Mouse (Mus musculus) testis, adult 2 months (tissue): ENCODE data around the gene Mrpl49. TPM values are rescaled to one million over a fixed set of nuclear protein-coding genes. Genes with fewer than 3 reads are reported as not detected.
A peak's percentile ranks its signal among the peaks of the same experiment; 100 is the strongest.

Experiments used
- H3K27ac ChIP-seq: fragments of 200-500 bp; 2 replicates; pipeline ENCODE4 v1.5.1; 2012; ENCODE audit warnings: low read depth, low read length; ENCODE audit not compliant: control insufficient read depth, insufficient read depth
- H3K27me3 ChIP-seq: fragments of 200-500 bp; 2 replicates; pipeline ENCODE4 v1.6.1; 2012; ENCODE audit warnings: mild to moderate bottlenecking, low read length, moderate library complexity; ENCODE audit not compliant: control insufficient read depth, insufficient read depth
- H3K36me3 ChIP-seq: fragments of 200-500 bp; 2 replicates; pipeline ENCODE4 v1.6.1; 2012; ENCODE audit warnings: mild to moderate bottlenecking, low read length; ENCODE audit not compliant: control insufficient read depth, insufficient read depth
- H3K4me1 ChIP-seq: fragments of 200-500 bp; 2 replicates; pipeline ENCODE4 v1.6.1; 2012; ENCODE audit warnings: low read length; ENCODE audit not compliant: control insufficient read depth, insufficient read depth
- H3K4me3 ChIP-seq: fragments of 200-500 bp; 2 replicates; pipeline ENCODE4 v1.5.1; 2012; ENCODE audit warnings: low read depth, mild to moderate bottlenecking, low read length, moderate library complexity, mixed read lengths; ENCODE audit not compliant: control insufficient read depth
- CTCF ChIP-seq: fragments of 200-500 bp; IDR thresholded peaks from 2 replicates; pipeline ENCODE4 v1.5.1; 2012; ENCODE audit warnings: low read depth, mild to moderate bottlenecking, inconsistent platforms, low read length, moderate library complexity; ENCODE audit not compliant: control insufficient read depth, insufficient read depth, insufficient replicate concordance
- POLR2A ChIP-seq: fragments of 200-500 bp; IDR thresholded peaks from 2 replicates; pipeline ENCODE4 v1.6.1; 2012; ENCODE audit warnings: low read depth, mild to moderate bottlenecking, inconsistent platforms, low read length, moderate library complexity; ENCODE audit not compliant: control insufficient read depth
- polyA plus RNA-seq: library from polyadenylated mRNA; depleted of rRNA; stranded (reverse); fragments of >200 nt; gene quantifications from 2 replicates; pipeline ENCODE4 v1.2.3, GENCODE M21; 2012

Gene Mrpl49
- polyA plus RNA-seq, 1 experiment = 9.8 TPM

- H3K27ac ChIP-seq = no peak overlapping the region
- no peaks in the 10 kb centered on the region for H3K27me3 ChIP-seq
- peaks cover 6% of the 10 kb centered on the region for H3K4me1 ChIP-seq
- no peak for TF ChIP-seq CTCF
- no peak for TF ChIP-seq POLR2A
- H3K36me3 ChIP-seq = peaks cover 3% of the 10 kb centered on the region
- H3K4me3 ChIP-seq = no peak overlapping the region
These were observed 31.3 kb upstream of the Mrpl49 start for GRCm38 (mm10) chr19:6088841-6089240.

GRCm38 (mm10) chr19:6085417-6085879 is 27.9 kb upstream of the Mrpl49 start:
- peak overlapping the region; percentile 86 for H3K27ac ChIP-seq
- no peak for TF ChIP-seq CTCF
- TF ChIP-seq POLR2A = no peak
- no peaks in the 10 kb centered on the region for H3K27me3 ChIP-seq
- H3K4me1 ChIP-seq = peaks cover 8% of the 10 kb centered on the region
- H3K4me3 ChIP-seq = peak overlapping the region; percentile 95
- peaks cover 5% of the 10 kb centered on the region for H3K36me3 ChIP-seq

DNA sequence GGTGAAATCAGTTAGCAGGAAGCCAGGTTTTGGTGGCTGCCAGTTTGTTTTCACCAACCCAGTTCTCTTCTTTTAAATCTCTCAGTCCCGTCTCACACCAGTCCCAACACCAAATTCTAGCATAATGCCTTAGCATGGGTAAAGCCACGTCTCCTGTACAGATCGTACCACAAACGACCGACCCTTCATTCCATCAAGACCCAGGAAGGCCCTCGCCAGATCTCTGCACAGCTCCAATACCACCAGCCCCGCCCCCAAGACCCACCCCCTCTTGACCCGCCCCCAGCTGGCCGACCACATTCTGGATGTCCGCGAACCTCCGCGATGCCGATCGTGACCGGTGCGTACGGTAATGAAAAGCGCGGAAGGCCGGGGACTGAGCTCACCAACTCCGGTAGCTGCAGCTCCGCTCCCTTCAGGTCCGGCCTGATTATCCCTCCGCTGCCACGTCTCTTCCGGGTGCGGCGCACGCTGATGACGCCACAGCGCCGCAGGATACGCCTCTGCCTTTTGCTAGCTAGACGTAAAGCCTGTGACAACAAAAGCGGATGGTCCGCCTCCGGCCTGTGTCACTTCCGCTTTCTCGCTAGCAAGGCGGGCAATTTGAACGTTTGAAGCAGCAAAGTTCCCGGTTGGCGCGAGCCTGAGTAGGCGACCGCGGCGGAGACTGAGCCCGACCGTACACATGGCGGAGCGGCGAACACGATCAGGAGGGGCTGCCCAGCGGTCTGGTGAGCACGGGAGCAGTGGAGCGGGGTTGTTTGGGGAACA is 27.1 kb upstream of the Mrpl49 start, which contains the start of the genes Zfpl1 and Cdca5:
Gene Zfpl1 (minus strand): TSS at position 479 of the 771 bp plus-strand sequence.
Gene Cdca5 (plus strand): TSS at position 506 of the 771 bp plus-strand sequence.
- H3K36me3 ChIP-seq = peaks cover 2% of the 10 kb centered on the region
- H3K4me1 ChIP-seq = peaks cover 8% of the 10 kb centered on the region
- TF ChIP-seq POLR2A = peak; percentile 75
- no peak for TF ChIP-seq CTCF
- H3K27ac ChIP-seq = peak within 1 kb of the TSS; percentile 86
- peak within 1 kb of the TSS; percentile 95 for H3K4me3 ChIP-seq
- no peaks in the 10 kb centered on the region for H3K27me3 ChIP-seq

DNA sequence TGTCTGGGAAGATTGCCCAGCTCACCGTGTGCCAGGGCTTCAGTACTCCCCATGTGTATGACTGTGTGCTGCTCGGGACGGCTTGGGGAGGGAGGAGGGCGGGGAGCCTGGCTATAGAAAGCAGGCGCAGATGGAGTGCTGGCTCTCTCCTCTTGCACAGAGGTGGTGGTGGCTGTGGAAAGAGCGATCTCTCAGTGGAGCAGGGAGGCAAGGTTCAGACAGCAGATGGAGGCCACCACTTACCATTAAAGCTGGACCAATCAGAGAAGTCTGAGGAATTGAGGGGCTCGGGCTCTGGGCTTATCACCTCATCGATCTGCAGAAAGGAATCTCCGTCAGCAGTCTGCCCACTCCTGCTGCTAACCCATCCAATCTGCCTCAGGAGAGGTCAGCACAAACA is 24.6 kb upstream of the Mrpl49 start, which contains the start of gene Gm28374:
Gene Gm28374 (minus strand): TSS at position 101 of the 400 bp plus-strand sequence.
- Histone ChIP-seq H3K4me1 (peaks cover 8% of the 10 kb centered on the region), H3K36me3 (peaks cover 1% of the 10 kb centered on the region), H3K4me3 (peak within 1 kb of the TSS; percentile 88), H3K27ac (no peak within 1 kb of the TSS), H3K27me3 (no peaks in the 10 kb centered on the region)
- TF ChIP-seq CTCF (no peak), POLR2A (no peak)

DNA sequence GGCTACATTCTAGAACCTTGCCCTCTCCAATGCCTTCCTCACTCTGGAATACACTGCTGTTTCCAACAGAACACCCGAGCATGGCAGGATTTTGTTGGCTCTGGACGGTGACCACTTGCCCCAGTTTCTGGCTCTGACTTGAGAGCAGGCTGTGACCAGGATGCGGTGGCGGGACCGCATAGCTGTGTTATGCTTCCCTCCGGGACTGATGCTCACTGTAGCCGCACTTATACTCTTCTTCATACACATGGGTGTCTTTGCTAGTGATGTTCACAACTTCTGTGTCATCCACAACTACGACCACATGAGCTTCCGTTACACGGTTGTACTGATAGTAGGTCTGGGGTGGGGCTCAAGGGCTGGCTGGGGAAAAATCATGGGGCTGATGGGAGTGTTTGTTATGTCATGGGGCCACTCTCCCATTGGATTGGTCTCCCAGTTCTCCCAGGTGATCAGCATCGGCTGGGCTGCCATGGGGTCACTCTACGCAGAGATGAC is 22.4 kb upstream of the Mrpl49 start, which contains the start of gene Tmem262:
Gene Tmem262 (plus strand): TSS at position 51 of the 498 bp plus-strand sequence.
- Histone ChIP-seq H3K4me1 (peaks cover 9% of the 10 kb centered on the region), H3K27me3 (no peaks in the 10 kb centered on the region), H3K36me3 (peaks cover 1% of the 10 kb centered on the region), H3K27ac (peak within 1 kb of the TSS; percentile 74), H3K4me3 (peak within 1 kb of the TSS; percentile 88)
- TF ChIP-seq POLR2A (peak; percentile 22; the same call in 1 of the 2 replicates), CTCF (no peak)

DNA sequence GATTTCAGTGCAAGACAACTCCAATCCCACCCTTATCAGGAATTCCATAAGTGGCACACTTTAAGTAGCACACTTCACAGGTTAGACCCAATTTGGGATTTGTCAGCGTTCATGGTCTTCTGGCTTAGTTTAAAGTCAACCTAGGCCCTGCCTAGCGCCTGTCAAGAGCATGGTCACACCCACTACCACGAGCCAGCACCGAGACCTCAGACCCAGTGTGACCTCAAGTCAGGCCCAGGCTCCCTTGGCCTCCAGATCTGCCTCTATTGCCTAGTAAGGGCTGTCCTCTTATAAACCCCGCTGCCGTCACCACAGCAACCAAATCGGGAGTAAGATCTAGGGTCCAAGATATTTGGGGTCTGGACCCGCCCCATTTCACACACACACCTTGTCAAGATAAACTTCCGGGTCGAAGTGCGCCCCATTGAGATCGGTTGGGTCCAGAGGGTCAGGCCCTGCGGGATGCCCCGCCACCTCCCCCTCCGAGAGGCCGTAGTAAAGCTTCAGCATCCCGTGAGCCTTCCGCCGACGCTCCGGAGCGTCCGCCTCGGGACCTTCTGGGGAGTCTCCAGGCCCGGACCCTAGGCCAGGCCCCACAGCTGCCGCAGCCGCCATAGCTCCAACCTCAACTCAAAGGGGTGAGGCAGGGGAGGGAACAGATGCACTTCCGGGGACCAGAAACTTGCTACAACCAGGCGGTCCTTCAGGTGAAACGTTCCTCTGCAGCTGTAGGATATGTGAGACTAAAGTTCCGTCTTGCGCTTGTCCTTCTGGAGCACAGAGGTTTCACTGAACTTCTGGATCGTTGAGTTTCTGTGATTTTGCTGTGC is 19.2 kb upstream of the Mrpl49 start, which contains the start of gene Vps51:
Gene Vps51 (minus strand): TSS at position 668 of the 830 bp plus-strand sequence.
- Histone ChIP-seq H3K4me3 (peak within 1 kb of the TSS; percentile 85), H3K27me3 (no peaks in the 10 kb centered on the region), H3K4me1 (peaks cover 6% of the 10 kb centered on the region), H3K36me3 (peaks cover 1% of the 10 kb centered on the region), H3K27ac (peak within 1 kb of the TSS; percentile 80)
- TF ChIP-seq CTCF (no peak), POLR2A (peak; percentile 78)
